Mouse (Mus musculus): ENCODE measurements around the gene Ggt1. TPM values are rescaled to one million over a fixed set of nuclear protein-coding genes. Genes with fewer than 3 reads are reported as not detected.

The Ggt1 gene
- total RNA-seq, 2 experiments from 2014 or later: 2.0 to 2.8 TPM

- DNase-seq (ENCODE audit: low spot score in 2 of 2): no peak
Observed at GRCm38 (mm10) chr10:75626991-75627390, 65.6 kb downstream of the Ggt1 start.

- DNase-seq (ENCODE audit: low spot score in 2 of 2): no peak
Observed at GRCm38 (mm10) chr10:75627490-75627889, 66.1 kb downstream of the Ggt1 start.

- DNase-seq (ENCODE audit: low spot score in 2 of 2): peak in 1 of 2 experiments; percentile 46
Observed at GRCm38 (mm10) chr10:75632633-75633032, 71.2 kb downstream of the Ggt1 start.

- no peak for DNase-seq (ENCODE audit: low spot score in 2 of 2)
Observed at GRCm38 (mm10) chr10:75633048-75633447, 71.6 kb downstream of the Ggt1 start.

- DNase-seq (ENCODE audit: low spot score in 2 of 2): no peak
Observed at GRCm38 (mm10) chr10:75633576-75634139, 72.3 kb downstream of the Ggt1 start.

- no peak for DNase-seq (ENCODE audit: low spot score in 2 of 2)
Observed at GRCm38 (mm10) chr10:75634610-75635009, 73.2 kb downstream of the Ggt1 start.

DNA sequence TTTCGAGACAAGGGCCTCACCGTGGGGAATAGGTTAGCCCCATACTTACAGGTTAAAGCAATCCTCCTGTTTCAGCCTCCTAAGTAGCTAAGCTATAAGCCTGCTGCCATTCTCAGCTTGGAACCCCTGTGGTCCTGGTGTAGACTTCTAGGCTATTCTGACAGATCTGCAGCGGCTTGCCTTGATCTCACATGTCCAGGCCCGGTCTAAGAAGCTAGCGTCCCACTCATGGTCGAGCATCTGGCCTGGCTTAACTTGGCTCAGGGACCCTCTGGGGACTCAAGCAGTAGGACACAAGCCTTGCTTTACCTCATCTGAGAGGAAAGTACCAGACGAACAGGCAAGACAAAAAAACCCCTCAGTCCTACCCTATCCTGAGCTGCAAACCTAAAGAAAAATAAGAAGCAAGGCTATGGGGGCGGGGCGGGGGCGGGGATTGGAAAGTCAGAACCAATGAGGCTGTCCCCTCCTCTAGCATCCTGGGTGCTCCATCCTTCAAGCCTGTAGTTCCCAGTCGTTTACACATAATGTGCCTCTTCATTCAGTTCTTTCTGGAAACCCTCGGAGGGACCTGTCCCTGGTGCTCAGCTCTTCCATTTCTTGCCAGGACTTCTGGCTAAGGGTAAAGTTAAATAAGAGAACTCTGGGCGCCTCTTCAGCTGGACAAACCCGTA, 73.8 kb downstream of the Ggt1 start:
- no peak for DNase-seq (ENCODE audit: low spot score in 2 of 2)

DNA sequence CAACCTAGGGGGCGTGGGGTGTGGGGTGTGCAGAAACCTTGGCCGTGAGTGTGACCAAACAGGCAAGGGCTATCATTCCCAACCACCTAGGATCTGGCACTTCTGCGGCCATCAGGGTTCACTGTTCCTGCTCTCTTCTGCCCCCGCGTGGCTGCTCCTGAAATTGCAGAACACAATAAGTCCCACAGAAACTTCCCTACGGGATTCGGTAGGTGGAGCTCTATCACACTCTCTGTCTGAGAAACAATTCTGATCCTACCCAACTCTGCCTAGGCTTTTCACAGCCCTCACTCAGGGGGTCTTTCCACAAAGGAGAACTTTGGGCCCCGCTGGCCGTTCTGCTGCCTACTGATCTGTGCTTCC, 74.3 kb downstream of the Ggt1 start:
- peak; percentile 85 to 91 for DNase-seq (ENCODE audit: low spot score in 2 of 2)

Other genes starting within 250 kb of the Ggt1 start
- 1 to 10 TPM; 3.2 to 5.1 TPM for gene Adora2a, start 244.7 kb upstream of the Ggt1 start, total RNA-seq (2021)
- gene Upb1, start 160.5 kb upstream of the Ggt1 start, total RNA-seq (2021): under 1 TPM; 0.23 to 0.62 TPM
- 10 to 100 TPM; 71.1 to 77.5 TPM for gene Snrpd3, start 44.1 kb upstream of the Ggt1 start, total RNA-seq (2021)
- gene Gucd1, start 43.6 kb upstream of the Ggt1 start, total RNA-seq (2021): 10 to 100 TPM; 21.3 to 22.4 TPM
- gene Lrrc75b, start 1.3 kb upstream of the Ggt1 start, total RNA-seq (2021): 10 to 100 TPM; 12.9 to 15.2 TPM
- gene Ggt5, start 27.7 kb downstream of the Ggt1 start, total RNA-seq (2021): 1 to 10 TPM; 2.9 to 4.0 TPM
- 1 to 10 TPM; 2.1 to 2.4 TPM for gene Susd2, start 82.4 kb downstream of the Ggt1 start, total RNA-seq (2021)
- gene Cabin1, start 202.7 kb downstream of the Ggt1 start, total RNA-seq (2021): 10 to 100 TPM; 66.9 to 81.2 TPM
- gene Ddt, start 211.8 kb downstream of the Ggt1 start, total RNA-seq (2021): 10 to 100 TPM; 37.8 to 42.2 TPM
- not detected for gene Gm20441, start 219.3 kb downstream of the Ggt1 start, total RNA-seq (2021)
- gene Gstt3, start 219.8 kb downstream of the Ggt1 start, total RNA-seq (2021): 1 to 10 TPM; 1.3 to 2.5 TPM
- 1 to 10 TPM; 4.6 to 4.7 TPM for gene Gstt1, start 237.0 kb downstream of the Ggt1 start, total RNA-seq (2021)

Data from layer of hippocampus, postnatal 14 days (tissue).